Mouse (Mus musculus): ENCODE data around the gene Fbxw9. TPM values are rescaled to one million over a fixed set of nuclear protein-coding genes. Genes with fewer than 3 reads are reported as not detected.

Gene Fbxw9
- total RNA-seq, 2 experiments from 2014 or later, result 21.7 to 22.8 TPM

DNA sequence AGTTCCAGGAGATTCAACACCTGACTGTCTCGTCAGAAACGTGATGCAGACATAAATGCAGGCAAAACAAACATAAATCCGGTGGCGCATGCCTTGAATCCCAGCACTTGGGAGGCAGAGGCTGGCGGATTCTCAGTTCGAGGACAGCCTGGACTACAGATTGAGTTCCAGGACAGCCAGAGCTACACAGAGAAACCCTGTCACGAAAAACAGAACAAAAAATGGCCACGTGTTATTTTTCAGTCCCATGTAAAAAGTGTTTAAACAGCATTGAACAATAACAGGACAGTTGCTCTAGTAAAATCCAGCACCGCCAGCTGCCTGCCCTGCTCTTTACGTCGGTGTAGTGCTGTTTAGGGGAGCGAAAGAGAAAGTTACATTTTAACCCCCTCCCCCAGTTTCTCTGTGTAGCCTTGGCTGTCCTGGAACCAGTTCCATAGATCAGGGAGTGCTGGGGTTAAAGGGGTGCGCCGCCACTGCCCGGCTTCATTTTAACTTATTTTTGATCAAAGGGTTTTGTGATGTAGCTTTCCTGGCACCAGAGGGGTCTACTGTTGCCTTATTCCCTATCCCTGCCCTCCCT lies 24.0 kb upstream of the Fbxw9 start:
- intact Hi-C loops (cut with DNase I), result loop anchor here (5.0 kb wide), 1 partner anchor 36 kb away; the partner anchor contains the start of gene Dhps
- no peak for DNase-seq (ENCODE audit: low spot score in 2 of 2)

DNA sequence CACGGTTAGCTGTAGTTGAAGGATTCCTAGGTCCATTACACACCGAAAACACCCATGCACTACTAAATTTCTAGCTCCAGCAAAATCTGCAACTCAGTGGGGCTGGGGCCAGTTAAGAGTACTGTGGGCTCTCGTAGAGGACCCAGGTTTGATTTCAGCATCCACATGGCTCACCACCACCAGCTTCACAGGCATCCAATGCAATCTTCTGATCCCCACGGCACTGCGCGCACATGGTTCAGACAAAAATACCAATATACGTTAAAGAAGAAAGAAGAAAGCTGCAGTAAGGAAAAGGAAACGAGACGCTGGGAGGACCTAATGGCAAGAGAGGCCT lies 23.5 kb upstream of the Fbxw9 start:
- intact Hi-C loops (cut with DNase I), result loop anchor here (5.0 kb wide), 1 partner anchor 36 kb away; the partner anchor contains the start of gene Dhps
- no peak for DNase-seq (ENCODE audit: low spot score in 2 of 2)

DNA sequence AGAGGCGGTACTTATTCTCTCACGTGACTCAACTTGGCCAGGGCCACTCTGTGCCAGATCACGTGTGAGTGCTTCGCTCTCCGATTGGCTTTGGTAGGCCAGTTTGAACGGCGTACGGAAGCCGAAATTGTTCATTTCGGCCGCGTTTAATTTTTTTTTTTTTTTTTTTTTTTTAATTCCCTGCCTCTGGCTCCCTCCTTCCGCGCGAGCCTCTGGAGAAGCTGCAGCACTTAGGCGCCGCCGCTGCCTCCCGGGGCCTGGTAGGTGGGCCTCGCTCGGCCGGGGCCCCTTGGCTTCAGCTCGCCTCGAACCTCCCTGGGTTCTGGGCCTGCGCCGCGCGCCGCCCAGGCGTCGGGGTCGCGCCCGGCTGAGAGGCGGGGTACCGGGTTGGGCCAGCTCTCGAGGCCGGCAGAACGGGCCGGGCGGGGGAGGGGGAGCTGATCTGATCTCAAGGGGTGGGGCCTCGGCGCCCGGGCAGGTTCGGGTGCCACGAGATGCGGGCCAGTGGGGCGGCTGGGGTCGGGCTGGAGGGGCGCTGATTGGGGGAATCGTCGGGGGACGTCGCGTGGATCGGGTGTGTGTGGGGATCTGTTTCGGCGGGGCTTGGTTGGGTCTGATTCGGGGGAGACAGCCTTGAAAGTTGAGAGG lies 23.0 kb upstream of the Fbxw9 start, which contains the start of gene Tnpo2:
Tnpo2 (plus strand) TSS at position 198 of the 648 bp plus-strand sequence.
- intact Hi-C loops (cut with DNase I), result loop anchor here (5.0 kb wide), 1 partner anchor 35 kb away; the partner anchor contains the start of gene Dhps
- peak; percentile 90 to 92 for DNase-seq (ENCODE audit: low spot score in 2 of 2)

DNA sequence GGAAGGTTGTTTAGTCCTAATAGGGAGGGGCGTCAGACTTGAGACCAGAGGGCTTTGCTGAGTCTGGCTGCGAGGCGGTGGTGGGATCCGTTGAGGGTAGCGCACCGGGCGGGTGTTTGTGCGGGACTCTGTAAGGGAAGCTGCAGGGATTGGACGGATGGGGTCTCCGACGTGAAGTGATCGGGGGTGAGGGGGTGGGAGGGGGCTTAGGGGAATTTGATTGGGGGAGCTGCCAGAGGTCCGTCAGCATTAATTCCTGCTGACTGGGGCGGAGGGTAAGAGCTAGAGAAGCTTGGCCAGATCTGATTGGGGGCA lies 22.5 kb upstream of the Fbxw9 start:
- intact Hi-C loops (cut with DNase I), result loop anchor here (5.0 kb wide), 1 partner anchor 35 kb away; the partner anchor contains the start of gene Dhps
- DNase-seq (ENCODE audit: low spot score in 2 of 2), result no peak

DNA sequence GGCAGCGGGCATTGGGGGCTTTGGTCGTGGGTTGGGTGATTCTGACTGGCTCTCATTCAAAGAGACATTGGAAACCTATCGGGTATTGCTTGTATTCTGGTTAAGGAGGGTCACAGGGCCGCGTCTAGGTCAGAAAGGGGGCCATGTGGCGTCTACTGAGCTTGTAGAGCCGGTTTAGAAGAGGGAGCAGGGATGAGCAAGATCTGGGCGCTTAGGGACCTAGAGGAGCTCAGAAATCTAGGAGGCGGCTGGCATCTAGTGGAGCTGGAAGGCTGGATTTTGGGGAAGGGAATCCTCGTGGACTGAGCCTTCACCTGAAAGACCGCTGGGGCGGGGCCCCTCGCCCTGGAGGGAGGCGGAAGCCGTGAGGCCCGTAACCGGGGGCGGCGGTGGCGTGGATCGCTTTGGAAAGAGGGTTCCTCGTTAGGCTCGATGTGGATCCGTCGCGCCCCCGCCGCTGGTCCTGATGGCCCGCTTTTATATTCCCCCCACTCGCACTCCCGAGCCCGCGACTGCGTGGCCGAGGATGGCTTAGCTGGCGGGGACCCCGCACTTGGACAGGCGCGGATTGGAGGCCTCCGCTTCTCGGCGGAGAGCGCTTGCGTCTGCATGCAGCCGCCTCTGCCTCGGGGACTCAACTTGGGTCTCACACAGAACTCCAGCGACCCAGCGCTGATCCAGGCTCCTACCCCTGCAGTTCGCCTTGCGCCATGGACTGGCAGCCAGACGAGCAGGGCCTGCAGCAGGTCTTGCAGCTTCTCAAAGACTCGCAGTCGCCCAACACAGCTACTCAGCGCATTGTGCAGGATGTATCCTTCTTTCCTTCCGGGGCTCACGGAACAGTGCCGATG lies 21.9 kb upstream of the Fbxw9 start:
- DNase-seq (ENCODE audit: low spot score in 2 of 2), result peak; percentile 54 to 80
- intact Hi-C loops (cut with DNase I), result loop anchor here (5.0 kb wide), 1 partner anchor 34 kb away; the partner anchor contains the start of gene Dhps

DNA sequence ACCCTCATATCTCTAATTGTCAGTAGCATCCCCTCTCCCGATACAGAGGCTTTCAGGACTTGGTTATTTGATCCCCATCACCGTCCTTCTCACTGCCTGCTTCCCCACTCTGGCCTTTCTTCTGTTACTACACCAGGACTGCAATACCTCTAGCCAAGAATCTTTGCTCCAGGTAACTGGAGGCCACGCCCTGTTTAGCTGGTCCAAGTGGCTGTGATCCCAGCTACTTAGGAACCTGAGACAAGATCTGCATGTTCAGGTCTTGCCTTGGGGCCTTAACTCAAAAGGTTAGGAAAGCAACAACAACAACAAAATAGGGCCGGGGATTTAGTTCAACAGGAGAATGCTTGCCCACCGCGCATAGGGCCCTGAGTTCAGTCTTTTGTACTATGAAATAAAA lies 16.2 kb upstream of the Fbxw9 start:
- intact Hi-C loops (cut with DNase I), result no loop called here
- no peak for DNase-seq (ENCODE audit: low spot score in 2 of 2)

DNA sequence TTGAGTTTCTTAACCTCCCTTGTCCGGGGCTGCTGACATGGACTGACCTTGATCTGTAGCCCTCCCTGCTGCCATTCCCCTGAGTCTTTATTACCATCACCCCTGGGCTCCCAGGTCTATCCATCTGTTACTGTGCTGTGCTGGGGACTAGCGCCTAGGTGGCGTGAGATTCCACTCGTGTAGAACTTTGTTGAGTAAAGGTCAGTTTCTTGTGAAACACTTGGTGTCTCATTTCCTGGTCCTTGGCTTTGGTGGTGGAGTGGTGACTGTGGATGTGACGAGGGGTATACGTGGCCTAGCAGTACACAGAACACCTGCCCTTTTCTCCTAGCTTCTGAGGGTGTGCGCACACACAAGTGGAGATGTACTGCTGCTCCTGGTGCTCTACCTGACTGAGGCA lies 2.5 kb upstream of the Fbxw9 start:
- intact Hi-C loops (cut with DNase I), result no loop called here
- no peak for DNase-seq (ENCODE audit: low spot score in 2 of 2)

DNA sequence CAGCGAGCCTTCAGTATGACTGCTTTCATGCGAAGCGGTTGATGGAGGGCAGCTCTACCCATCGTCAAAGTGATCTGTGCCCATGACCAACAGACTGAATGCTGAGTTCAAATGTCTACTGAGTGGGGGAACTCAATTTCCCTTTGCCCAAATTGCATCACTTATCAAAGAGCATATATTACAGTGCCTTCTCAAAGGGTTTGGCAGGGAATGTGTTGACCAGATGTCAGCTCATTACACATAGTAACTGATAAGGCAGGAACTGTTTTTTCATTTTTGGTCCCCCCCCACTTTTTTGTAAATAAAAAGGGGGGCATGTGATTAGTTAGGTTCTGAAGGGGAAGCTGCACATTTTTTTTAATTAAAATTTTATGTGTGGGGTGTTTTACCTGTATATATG lies 2.7 kb downstream of the Fbxw9 start:
- intact Hi-C loops (cut with DNase I), result no loop called here
- no peak for DNase-seq (ENCODE audit: low spot score in 2 of 2)

DNA sequence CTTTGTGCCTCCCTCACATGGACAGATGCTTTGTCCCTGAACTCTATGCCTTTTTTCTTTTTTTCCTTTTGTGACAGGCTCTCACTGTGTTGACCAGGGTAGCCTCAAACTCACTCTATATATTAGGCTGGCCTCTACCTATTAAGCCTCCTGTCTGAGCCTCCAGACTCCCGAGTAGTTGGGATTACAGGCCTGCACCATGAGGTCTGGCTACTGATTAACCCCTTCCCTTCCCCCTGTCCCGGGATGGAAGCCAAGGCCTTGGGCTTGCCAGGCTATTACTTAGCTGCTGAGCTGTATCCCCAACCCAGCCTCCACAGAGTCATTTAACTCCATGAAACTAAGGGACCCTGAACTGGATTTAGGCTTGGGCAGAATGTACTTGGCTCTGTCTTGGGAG lies 5.4 kb downstream of the Fbxw9 start:
- intact Hi-C loops (cut with DNase I), result no loop called here
- no peak for DNase-seq (ENCODE audit: low spot score in 2 of 2)

DNA sequence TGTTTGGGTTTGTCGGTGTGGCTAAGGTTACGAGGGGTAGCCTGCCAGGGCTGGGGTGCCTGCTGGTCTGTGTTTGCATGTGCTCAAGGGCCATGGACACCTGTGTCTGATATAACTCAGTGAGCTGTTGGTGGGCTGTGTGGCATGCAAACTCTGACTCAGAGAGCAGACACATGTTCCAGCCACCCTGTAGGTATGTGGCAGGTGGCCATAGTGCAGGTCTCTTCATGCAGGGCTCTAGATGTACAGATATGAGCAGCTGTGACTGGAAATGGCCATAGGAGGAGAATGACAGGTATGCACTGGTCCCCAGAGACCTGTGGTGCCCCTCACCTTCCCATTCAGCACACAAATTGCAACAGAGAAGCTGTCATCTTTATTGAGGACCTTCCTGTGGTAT lies 7.3 kb downstream of the Fbxw9 start:
- DNase-seq (ENCODE audit: low spot score in 2 of 2), result no peak
- intact Hi-C loops (cut with DNase I), result no loop called here

DNA sequence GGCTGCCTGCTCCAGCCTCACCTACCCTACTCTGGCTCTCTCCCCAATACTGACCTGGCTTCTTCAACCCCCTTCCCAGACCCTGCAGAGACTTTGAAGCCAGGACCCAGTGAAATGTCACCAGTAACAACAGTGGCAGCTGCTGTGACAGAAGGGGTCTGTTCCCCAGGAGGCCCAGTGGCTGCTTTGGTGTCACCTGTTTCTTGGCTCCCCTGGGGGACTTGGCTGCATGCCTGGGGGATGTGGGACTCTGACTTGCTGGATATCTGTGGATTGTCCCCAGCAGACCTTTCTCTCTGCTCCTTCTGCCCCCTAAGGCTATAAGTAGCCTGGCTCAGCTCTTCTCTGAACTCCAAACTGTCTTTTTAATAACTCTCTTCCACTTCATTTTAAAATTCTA lies 8.1 kb downstream of the Fbxw9 start, which contains the start of gene Gm5741:
Gm5741 (minus strand) TSS at position 1 of the 400 bp plus-strand sequence.
- intact Hi-C loops (cut with DNase I), result no loop called here
- DNase-seq (ENCODE audit: low spot score in 2 of 2), result no peak

DNA sequence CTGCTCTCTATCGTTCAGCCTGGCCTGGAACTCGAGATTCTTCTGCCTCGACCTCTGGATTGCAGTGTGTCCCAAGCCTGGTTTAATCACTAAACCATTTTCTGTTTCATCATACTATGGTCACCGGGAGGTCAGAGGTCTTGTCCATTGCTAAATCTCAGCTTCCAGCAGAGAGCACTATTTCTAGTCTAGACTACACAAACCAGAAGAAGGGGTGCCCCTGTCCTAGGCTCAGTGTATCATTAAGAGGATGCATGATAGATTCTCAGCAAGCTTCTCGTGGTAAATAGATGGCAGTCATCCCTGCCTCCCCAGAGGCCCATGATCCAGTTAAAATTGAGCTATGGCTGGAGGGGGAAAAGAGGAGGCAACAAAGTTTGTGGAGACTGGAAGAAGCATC lies 11.2 kb downstream of the Fbxw9 start:
- intact Hi-C loops (cut with DNase I), result loop anchor here (5.0 to 10.0 kb wide), 2 partner anchors 34 to 224 kb away; partner anchors contain the start of genes Orc6, Tnpo2 and Vps35

DNA sequence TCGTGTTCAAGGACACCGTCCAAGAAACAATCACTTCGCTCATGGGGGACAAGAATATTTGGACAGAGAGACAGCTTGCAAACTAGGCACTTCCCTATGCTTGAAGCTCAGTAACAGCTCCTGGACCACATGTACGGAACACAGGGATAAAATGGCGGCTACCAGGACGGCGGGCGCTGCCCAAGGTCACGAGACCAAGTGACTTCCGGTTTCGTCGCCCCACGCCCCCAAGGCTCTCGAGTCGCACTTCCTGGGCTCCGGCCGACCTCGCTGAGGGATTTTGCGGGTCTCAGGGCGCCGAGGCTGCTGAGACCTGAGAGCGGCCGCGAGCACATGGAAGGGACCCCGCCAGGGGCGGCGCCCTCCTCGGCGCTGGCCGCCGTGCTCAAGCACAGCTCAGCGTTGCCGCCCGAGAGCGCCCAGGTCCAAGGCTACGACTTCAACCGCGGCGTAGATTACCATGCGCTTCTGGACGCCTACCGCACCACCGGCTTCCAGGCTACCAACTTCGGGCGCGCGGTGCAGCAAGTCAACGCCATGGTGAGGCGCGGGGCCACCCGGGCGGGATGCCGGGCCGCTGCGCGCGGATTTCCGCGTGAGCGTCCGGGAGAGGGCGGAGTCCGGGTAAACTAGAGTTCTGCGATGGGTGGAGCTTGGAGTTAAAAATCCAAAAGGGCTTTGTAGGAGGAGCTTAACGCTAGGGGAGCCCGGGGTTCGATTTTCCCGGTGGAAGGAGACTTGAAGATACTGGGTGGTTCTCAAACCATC lies 11.8 kb downstream of the Fbxw9 start, which contains the start of gene Dhps:
Dhps (plus strand) TSS at position 244 of the 768 bp plus-strand sequence.
- intact Hi-C loops (cut with DNase I), result loop anchor here (5.0 to 10.0 kb wide), 2 partner anchors 34 to 223 kb away; partner anchors contain the start of genes Orc6, Tnpo2 and Vps35
- DNase-seq (ENCODE audit: low spot score in 2 of 2), result peak; percentile 88 to 91

More for the DNA sequence above, 11.2 kb downstream of the Fbxw9 start:
- no peak for DNase-seq (ENCODE audit: low spot score in 2 of 2)

DNA sequence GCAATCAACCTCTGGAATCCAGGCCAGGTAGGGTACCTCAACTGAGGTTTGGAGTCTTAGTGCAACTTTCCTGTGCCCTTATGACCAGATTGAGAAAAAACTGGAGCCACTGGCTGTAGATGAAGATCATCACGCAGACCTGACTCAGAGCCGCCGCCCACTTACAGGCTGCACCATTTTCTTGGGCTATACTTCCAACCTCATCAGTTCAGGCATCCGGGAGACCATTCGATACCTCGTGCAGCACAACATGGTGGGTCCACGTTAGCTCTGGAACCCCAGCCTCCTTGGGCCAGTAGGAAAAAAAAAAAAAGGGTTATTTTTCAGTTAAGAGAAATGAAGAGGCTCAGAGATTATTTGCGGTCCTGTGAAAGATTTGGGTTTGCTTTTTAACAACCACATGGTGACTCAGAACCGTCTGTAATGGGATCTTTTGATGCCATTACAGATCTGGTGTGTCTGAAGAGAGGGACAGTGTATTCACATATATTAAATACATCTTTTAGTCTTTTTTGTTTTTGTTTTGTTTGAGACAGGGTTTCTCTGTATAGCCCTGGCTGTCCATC lies 12.6 kb downstream of the Fbxw9 start:
- DNase-seq (ENCODE audit: low spot score in 2 of 2), result no peak

DNA sequence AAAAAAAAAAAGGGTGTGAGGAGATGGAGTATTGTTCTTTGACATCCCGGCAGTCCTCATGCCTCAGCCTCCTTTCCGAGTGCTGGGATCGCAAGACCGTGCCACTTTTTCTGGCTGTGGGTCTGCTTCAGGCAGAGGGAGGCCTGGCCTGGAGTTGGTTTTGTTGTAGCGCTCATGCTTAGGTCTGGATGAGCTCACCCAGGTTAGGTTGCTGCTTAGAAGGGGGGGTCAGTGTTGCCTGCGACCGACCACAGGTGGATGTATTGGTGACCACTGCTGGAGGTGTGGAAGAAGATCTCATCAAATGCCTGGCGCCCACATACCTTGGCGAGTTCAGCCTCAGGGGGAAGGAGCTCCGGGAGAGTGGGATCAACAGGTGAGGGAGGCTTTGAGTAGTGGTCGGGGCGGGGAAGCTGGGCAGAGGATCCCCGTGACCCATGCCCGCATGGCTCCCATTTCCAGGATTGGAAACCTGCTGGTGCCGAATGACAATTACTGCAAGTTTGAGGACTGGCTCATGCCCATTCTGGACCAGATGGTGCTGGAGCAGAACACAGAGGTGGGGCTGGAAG lies 13.3 kb downstream of the Fbxw9 start:
- DNase-seq (ENCODE audit: low spot score in 2 of 2), result no peak
- intact Hi-C loops (cut with DNase I), result loop anchor here (5.0 to 10.0 kb wide), 2 partner anchors 36 to 222 kb away; partner anchors contain the start of genes Orc6, Tnpo2 and Vps35

More for the DNA sequence above, 12.6 kb downstream of the Fbxw9 start:
- intact Hi-C loops (cut with DNase I), result loop anchor here (5.0 to 10.0 kb wide), 2 partner anchors 35 to 222 kb away; partner anchors contain the start of genes Orc6, Tnpo2 and Vps35

DNA sequence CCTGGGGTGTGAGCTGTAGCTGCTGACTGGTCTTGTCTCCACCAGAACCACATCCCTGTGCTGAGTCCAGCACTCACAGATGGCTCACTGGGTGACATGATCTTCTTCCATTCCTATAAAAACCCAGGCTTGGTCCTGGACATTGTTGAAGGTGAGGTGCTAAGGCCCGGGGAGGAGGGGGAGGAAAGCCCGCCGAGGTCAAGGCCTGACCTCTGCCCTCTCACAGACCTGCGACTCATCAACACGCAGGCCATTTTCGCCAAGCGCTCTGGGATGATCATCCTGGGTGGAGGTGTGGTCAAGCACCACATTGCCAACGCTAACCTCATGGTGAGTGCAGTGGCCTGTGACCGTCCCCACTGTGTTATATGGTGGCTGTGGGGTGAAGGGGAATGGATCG lies 14.3 kb downstream of the Fbxw9 start:
- intact Hi-C loops (cut with DNase I), result loop anchor here (5.0 to 10.0 kb wide), 2 partner anchors 37 to 221 kb away; partner anchors contain the start of genes Orc6, Tnpo2 and Vps35
- DNase-seq (ENCODE audit: low spot score in 2 of 2), result no peak

DNA sequence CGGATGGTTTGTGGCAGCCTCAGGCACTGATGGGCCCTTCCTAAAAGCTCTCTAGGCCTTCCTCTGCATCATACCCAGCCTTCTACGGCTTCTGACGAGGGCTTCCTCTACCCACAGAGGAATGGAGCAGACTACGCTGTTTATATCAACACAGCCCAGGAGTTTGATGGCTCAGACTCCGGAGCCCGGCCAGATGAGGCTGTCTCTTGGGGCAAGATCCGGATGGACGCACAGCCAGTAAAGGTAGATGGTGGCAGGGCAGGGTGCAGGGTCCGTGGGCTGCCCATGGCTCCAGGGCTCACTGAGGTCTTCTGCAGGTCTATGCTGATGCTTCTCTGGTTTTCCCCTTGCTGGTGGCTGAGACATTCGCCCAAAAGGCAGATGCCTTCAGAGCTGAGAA lies 14.8 kb downstream of the Fbxw9 start:
- intact Hi-C loops (cut with DNase I), result loop anchor here (5.0 to 10.0 kb wide), 2 partner anchors 37 to 220 kb away; partner anchors contain the start of genes Orc6, Tnpo2 and Vps35
- no peak for DNase-seq (ENCODE audit: low spot score in 2 of 2)

DNA sequence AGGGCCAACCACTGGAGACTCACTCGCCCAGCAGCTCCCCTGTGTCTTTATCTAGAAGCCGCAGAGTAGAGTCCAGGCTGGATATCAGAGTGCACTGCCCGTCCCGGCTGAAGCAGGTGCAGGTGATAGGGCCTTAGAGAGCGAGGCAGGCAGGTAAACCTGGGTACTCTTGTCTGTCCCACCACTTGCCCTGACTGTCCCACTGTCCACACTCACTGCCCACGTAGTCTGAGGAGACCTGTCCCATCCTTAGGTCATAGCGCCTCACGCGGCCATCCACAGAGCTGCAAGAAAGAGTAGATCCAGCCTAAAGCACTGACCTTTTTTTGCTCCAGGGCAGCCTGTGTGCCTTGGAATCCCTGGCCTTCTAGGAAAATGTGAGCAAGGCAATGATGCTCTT lies 16.1 kb downstream of the Fbxw9 start:
- intact Hi-C loops (cut with DNase I), result loop anchor here (2.0 to 10.0 kb wide), 2 partner anchors 95 to 219 kb away; partner anchors contain the start of genes Orc6 and Vps35
- no peak for DNase-seq (ENCODE audit: low spot score in 2 of 2)
